Mouse (Mus musculus) small intestine, adult 2 months (tissue): Measurements from ENCODE around the gene Ugt1a6b. TPM values are rescaled to one million over a fixed set of nuclear protein-coding genes. Genes with fewer than 3 reads are reported as not detected.

Experiments
- H3K27ac ChIP-seq: fragments of 200-500 bp; 2 replicates; pipeline ENCODE4 v1.5.1; 2012; ENCODE audit warnings: low read depth, low read length, control low read depth, inconsistent platforms; ENCODE audit not compliant: insufficient read depth
- H3K27me3 ChIP-seq: fragments of 200-500 bp; 2 replicates; pipeline ENCODE4 v1.6.1; 2012; ENCODE audit warnings: mild to moderate bottlenecking, moderate library complexity, low read length, inconsistent platforms; ENCODE audit not compliant: control insufficient read depth, insufficient read depth
- H3K36me3 ChIP-seq: fragments of 200-500 bp; 2 replicates; pipeline ENCODE4 v1.6.1; 2012; ENCODE audit warnings: mild to moderate bottlenecking, low read length, control low read depth, inconsistent platforms; ENCODE audit not compliant: control insufficient read depth, insufficient read depth
- H3K4me1 ChIP-seq: fragments of 200-500 bp; 2 replicates; pipeline ENCODE4 v1.6.1; 2012; ENCODE audit warnings: low read length, inconsistent platforms, mixed read lengths; ENCODE audit not compliant: control insufficient read depth, insufficient read depth, insufficient read length
- H3K4me3 ChIP-seq: fragments of 200-500 bp; 2 replicates; pipeline ENCODE4 v1.5.1; 2012; ENCODE audit warnings: low read depth, mild to moderate bottlenecking, control low read depth, inconsistent platforms, low read length, moderate library complexity
- CTCF ChIP-seq: fragments of 200-500 bp; IDR thresholded peaks from 2 replicates; pipeline ENCODE4 v1.5.1; 2012; ENCODE audit warnings: low read depth, mild to moderate bottlenecking, control low read depth, inconsistent platforms, low read length, moderate library complexity, mixed read lengths; ENCODE audit not compliant: insufficient replicate concordance, insufficient read length; ENCODE audit errors: extremely low read depth
- POLR2A ChIP-seq: fragments of 200-500 bp; IDR thresholded peaks from 2 replicates; pipeline ENCODE4 v1.6.1; 2012; ENCODE audit warnings: low read depth, mild to moderate bottlenecking, control low read depth, inconsistent platforms, low read length, moderate library complexity
- WGBS: fragments of 180-500 bp; shearing (Covaris S2); methylation state at CpG from one replicate; pipeline ENCODE4 v1.1.7; 2018; 5-methylcytosine and 5-hydroxymethylcytosine counted together
- polyA plus RNA-seq: library from polyadenylated mRNA; depleted of rRNA; stranded (reverse); fragments of >200 nt; gene quantifications from 2 replicates; pipeline ENCODE4 v1.2.3, GENCODE M21; 2012

The Ugt1a6b gene
- polyA plus RNA-seq, 1 experiment: 2.7 TPM

GRCm38 (mm10) chr1:88186325-88186935 is 83.4 kb downstream of the Ugt1a6b start:
- peak overlapping the region; percentile 62 for H3K27ac ChIP-seq
- peaks cover 7% of the 10 kb centered on the region; the same call in 1 of the 2 replicates for H3K4me1 ChIP-seq
- no peaks in the 10 kb centered on the region for H3K27me3 ChIP-seq
- peak overlapping the region; percentile 40 for H3K4me3 ChIP-seq
- 39% methylated on average over 5 of the region's 5 CpGs for WGBS
- TF ChIP-seq POLR2A: no peak
- no peak for TF ChIP-seq CTCF
- H3K36me3 ChIP-seq: no peaks in the 10 kb centered on the region

GRCm38 (mm10) chr1:88192136-88192535 is 89.1 kb downstream of the Ugt1a6b start:
- H3K4me3 ChIP-seq: no peak overlapping the region
- no peak for TF ChIP-seq CTCF
- no peak for TF ChIP-seq POLR2A
- peaks cover 13% of the 10 kb centered on the region for H3K4me1 ChIP-seq
- no peak overlapping the region for H3K27ac ChIP-seq
- no peaks in the 10 kb centered on the region for H3K36me3 ChIP-seq
- H3K27me3 ChIP-seq: no peaks in the 10 kb centered on the region
- WGBS: 86% methylated on average over 3 of the region's 3 CpGs

- Histone ChIP-seq H3K4me3 (no peak overlapping the region), H3K36me3 (no peaks in the 10 kb centered on the region), H3K27me3 (no peaks in the 10 kb centered on the region), H3K27ac (no peak overlapping the region), H3K4me1 (peaks cover 10% of the 10 kb centered on the region)
- 74% methylated on average over 1 of the region's 1 CpGs for WGBS
- TF ChIP-seq CTCF (no peak), POLR2A (no peak)
These were observed 92.6 kb downstream of the Ugt1a6b start for GRCm38 (mm10) chr1:88195687-88196086.

GRCm38 (mm10) chr1:88197443-88197842 is 94.4 kb downstream of the Ugt1a6b start:
- Histone ChIP-seq H3K4me1 (peaks cover 2% of the 10 kb centered on the region; the same call in 1 of the 2 replicates), H3K36me3 (no peaks in the 10 kb centered on the region), H3K27ac (no peak overlapping the region), H3K4me3 (no peak overlapping the region), H3K27me3 (no peaks in the 10 kb centered on the region)
- 82% methylated on average over 3 of the region's 3 CpGs for WGBS
- TF ChIP-seq CTCF (no peak), POLR2A (no peak)

GRCm38 (mm10) chr1:88199996-88200395 is 96.9 kb downstream of the Ugt1a6b start:
- H3K36me3 ChIP-seq: no peaks in the 10 kb centered on the region
- no peak for TF ChIP-seq CTCF
- no peak for TF ChIP-seq POLR2A
- no peaks in the 10 kb centered on the region for H3K27me3 ChIP-seq
- H3K27ac ChIP-seq: no peak overlapping the region
- H3K4me3 ChIP-seq: no peak overlapping the region
- peaks cover 2% of the 10 kb centered on the region; the same call in 1 of the 2 replicates for H3K4me1 ChIP-seq
- 67% methylated on average over 2 of the region's 2 CpGs for WGBS

GRCm38 (mm10) chr1:88200456-88200855 is 97.4 kb downstream of the Ugt1a6b start, which contains the start of gene Ugt1a2:
Ugt1a2 (plus strand) TSS chr1:88200601.
- H3K4me3 ChIP-seq: no peak within 1 kb of the TSS
- TF ChIP-seq POLR2A (no peak), CTCF (no peak)
- H3K36me3 ChIP-seq: no peaks in the 10 kb centered on the region
- H3K4me1 ChIP-seq: peaks cover 5% of the 10 kb centered on the region
- H3K27ac ChIP-seq: no peak within 1 kb of the TSS
- 63% methylated on average over 7 of the region's 7 CpGs for WGBS
- H3K27me3 ChIP-seq: no peaks in the 10 kb centered on the region

- Histone ChIP-seq H3K36me3 (no peaks in the 10 kb centered on the region), H3K27ac (peak within 1 kb of the TSS; percentile 64), H3K27me3 (no peaks in the 10 kb centered on the region), H3K4me1 (peaks cover 18% of the 10 kb centered on the region), H3K4me3 (peak within 1 kb of the TSS; percentile 65)
- WGBS: 44% methylated on average over 62 of the region's 62 CpGs
- TF ChIP-seq POLR2A: no peak
- no peak for TF ChIP-seq CTCF
These were observed 102.4 kb downstream of the Ugt1a6b start, which contains the start of gene Dnajb3 for GRCm38 (mm10) chr1:88205294-88205922. Dnajb3 (minus strand) TSS chr1:88205782.
